Mouse (Mus musculus) brain, embryonic 14.5 days (tissue): ENCODE data around the gene Rad54l.

Experiments used
- CTCF ChIP-seq: fragments of 200-500 bp; IDR thresholded peaks from 2 replicates; pipeline ENCODE4 v1.5.1; 2012; ENCODE audit warnings: inconsistent platforms, mild to moderate bottlenecking, moderate library complexity, borderline replicate concordance; ENCODE audit not compliant: insufficient read depth, insufficient read length; ENCODE audit errors: extremely low read depth
- POLR2A ChIP-seq: fragments of 200-500 bp; IDR thresholded peaks from 2 replicates; pipeline ENCODE4 v1.6.1; 2012; ENCODE audit warnings: mild to moderate bottlenecking, inconsistent platforms, borderline replicate concordance; ENCODE audit not compliant: poor library complexity, insufficient read depth, insufficient read length, severe bottlenecking; ENCODE audit errors: extremely low read depth

- TF ChIP-seq CTCF: no peak
- TF ChIP-seq POLR2A: no peak
These were observed 18.8 kb upstream of the Rad54l start for GRCm38 (mm10) chr4:116142269-116142668.
